Mouse (Mus musculus) ES-E14 (cell line): ENCODE results near the gene Pvr.

Experiments
- CHD2 ChIP-seq: IDR thresholded peaks from 2 replicates; pipeline ENCODE4 v1.6.1; 2014; ENCODE audit warnings: mild to moderate bottlenecking, low read depth, low read length, inconsistent platforms
- MAFK ChIP-seq: IDR thresholded peaks from 2 replicates; pipeline ENCODE4 v1.6.1; 2014; ENCODE audit warnings: mild to moderate bottlenecking, low read depth, low read length, inconsistent platforms; ENCODE audit not compliant: insufficient read depth
- ZC3H11A ChIP-seq: IDR thresholded peaks from 2 replicates; pipeline ENCODE4 v1.6.1; 2012; ENCODE audit warnings: low read depth, mild to moderate bottlenecking, inconsistent platforms, low read length, borderline replicate concordance
- ZNF384 ChIP-seq: IDR thresholded peaks from 2 replicates; pipeline ENCODE4 v1.6.1; 2012; ENCODE audit warnings: low read depth, low read length, inconsistent platforms

- TF ChIP-seq MAFK (no peak), ZC3H11A (no peak), CHD2 (no peak), ZNF384 (no peak)
These were observed 34.9 kb upstream of the Pvr start for GRCm38 (mm10) chr7:19955861-19956260.
